Mouse (Mus musculus): ENCODE measurements around the gene Hba-a2.

GRCm38 (mm10) chr11:32271178-32271577 lies 25.1 kb upstream of the Hba-a2 start:
- TF ChIP-seq CTCF (IDR thresholded peaks at IDR 0.05; ENCODE audit: insufficient read depth, low read depth, low read length) (no peak), POLR2A (IDR thresholded peaks at IDR 0.05; ENCODE audit: insufficient read depth, low read depth, low read length) (no peak)
